Mouse (Mus musculus) bone marrow, adult 2 months (tissue): Measurements from ENCODE around the gene Tmem108. TPM values are rescaled to one million over a fixed set of nuclear protein-coding genes. Genes with fewer than 3 reads are reported as not detected.

Source experiments
- H3K27ac ChIP-seq: fragments of 200-500 bp; 2 replicates; pipeline ENCODE4 v1.5.1; 2012; ENCODE audit warnings: low read depth, mild to moderate bottlenecking, control low read depth, inconsistent platforms, low read length; ENCODE audit not compliant: control insufficient read depth, poor library complexity, insufficient read depth
- H3K4me1 ChIP-seq: fragments of 200-500 bp; 2 replicates; pipeline ENCODE4 v1.6.1; 2011; ENCODE audit warnings: low read length; ENCODE audit not compliant: control insufficient read depth, insufficient read depth
- H3K4me3 ChIP-seq: fragments of 200-500 bp; replicated peaks from 2 replicates; pipeline ENCODE3; 2011; ENCODE audit warnings: mild to moderate bottlenecking, low read depth, low read length, control low read depth; ENCODE audit not compliant: control insufficient read depth
- CTCF ChIP-seq: fragments of 200-500 bp; IDR thresholded peaks from 2 replicates; pipeline ENCODE4 v1.5.1; 2011; ENCODE audit warnings: low read length, control low read depth; ENCODE audit not compliant: control insufficient read depth, insufficient read depth
- POLR2A ChIP-seq: fragments of 200-500 bp; IDR thresholded peaks from 2 replicates; pipeline ENCODE4 v1.6.1; 2011; ENCODE audit warnings: low read depth, mild to moderate bottlenecking, control low read depth, low read length, borderline replicate concordance; ENCODE audit not compliant: control insufficient read depth
- WGBS: fragments of 180-500 bp; shearing (Covaris S2); methylation state at CpG from one replicate; pipeline ENCODE4 v1.1.7; 2018; 5-methylcytosine and 5-hydroxymethylcytosine counted together
- polyA plus RNA-seq: library from polyadenylated mRNA; stranded (reverse); fragments of >200 nt; gene quantifications from 2 replicates; pipeline ENCODE4 v1.2.4, GENCODE M21; 2011; ENCODE audit warnings: low replicate concordance; ENCODE audit not compliant: missing spikeins, insufficient read depth, insufficient read length

Tmem108 gene
- polyA plus RNA-seq, 1 experiment, result 3.3 TPM

DNA sequence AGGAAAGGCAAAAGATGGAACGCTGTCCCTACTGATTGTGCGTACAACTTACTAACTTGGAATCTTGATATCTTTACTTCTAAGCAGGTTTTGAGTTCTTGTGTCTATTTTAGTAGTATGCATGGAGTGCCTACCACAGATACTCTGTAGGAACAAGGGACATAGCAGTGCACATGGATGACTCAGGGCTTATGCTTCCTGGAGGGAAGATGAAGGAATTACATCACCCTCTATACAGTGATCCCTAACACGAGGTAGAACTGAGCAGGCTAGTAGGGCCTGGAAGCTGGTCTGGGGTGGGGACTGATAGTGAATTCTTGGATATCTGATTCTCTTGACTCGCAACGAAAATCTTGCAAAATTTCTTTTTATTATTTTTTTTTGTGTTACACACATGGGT is 185.7 kb downstream of the Tmem108 start:
- no peak overlapping the region for H3K4me3 ChIP-seq
- TF ChIP-seq CTCF (no peak), POLR2A (no peak)
- H3K27ac ChIP-seq, result no peak overlapping the region
- no peaks in the 10 kb centered on the region; the same call in 1 of the 2 replicates for H3K4me1 ChIP-seq
- 83% methylated on average over 5 of the region's 5 CpGs for WGBS

DNA sequence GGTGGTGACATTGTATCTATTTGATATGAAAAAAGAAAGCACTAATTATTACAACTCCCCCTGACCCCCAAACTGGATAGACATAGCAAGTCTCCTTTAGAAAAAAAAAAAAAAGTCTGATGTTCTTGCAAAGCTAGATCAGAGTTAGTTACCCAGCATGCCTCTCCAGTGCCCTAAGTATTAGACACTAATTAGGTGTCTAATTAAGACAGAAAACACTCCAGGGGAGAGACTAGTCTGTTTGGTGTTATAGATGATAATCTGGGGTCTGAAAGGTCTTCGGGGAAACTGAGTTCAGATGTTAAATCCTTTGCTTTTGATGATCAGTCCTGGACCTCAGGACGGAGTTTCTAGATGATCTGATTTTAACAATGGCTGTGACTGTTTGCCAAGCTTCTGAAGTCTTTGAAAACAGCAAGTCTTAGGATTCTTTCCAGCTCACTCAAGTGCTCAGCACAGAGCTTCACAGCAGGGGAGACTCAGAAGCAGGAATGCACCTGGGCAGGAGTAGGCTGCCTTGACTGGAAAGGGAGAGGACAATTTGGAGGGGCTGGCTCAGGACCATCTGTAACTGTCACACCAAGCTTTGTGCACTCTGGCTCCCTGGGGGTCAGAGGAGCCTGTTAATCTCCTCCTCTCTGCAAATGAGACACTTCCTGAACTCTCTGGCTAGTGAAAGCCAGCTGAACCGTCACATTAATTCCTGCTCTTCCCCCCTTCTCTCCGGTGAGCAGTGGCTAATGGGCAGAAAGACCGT is 187.5 kb downstream of the Tmem108 start:
- TF ChIP-seq CTCF, result no peak
- no peak for TF ChIP-seq POLR2A
- Histone ChIP-seq H3K27ac (no peak overlapping the region), H3K4me3 (no peak overlapping the region), H3K4me1 (no peaks in the 10 kb centered on the region; the same call in 1 of the 2 replicates)
- 22% methylated on average over 5 of the region's 5 CpGs for WGBS

DNA sequence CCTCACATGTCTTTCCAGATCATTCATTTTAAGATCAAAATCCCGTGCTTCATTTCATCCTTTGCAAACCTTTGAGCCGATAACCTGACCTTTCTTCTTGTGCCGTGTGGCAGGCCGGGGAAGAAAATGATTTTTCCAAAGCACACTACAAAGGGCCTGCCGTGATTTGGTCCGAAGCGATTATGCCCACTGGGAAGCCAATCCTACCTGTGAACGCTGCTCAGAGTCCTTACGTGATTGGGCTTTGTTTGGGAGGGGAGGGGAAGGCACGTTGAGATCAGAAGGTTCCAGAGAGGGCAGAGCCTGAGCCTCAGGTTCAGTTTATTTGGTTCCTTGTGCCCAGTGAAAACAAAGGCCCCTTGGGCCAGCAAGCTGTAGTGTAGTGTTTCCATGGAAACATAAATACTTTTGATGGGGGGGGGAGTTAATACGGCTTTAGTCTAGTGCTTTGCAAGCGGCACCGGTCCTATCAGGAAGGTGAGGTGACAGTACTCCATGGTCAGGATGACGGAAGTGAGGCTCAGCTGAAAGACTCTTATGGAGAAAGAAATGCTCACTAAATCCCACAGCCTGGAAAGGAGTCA is 191.4 kb downstream of the Tmem108 start:
- no peak for TF ChIP-seq CTCF
- TF ChIP-seq POLR2A, result no peak
- Histone ChIP-seq H3K27ac (no peak overlapping the region), H3K4me3 (no peak overlapping the region), H3K4me1 (no peaks in the 10 kb centered on the region)
- 81% methylated on average over 14 of the region's 14 CpGs for WGBS

DNA sequence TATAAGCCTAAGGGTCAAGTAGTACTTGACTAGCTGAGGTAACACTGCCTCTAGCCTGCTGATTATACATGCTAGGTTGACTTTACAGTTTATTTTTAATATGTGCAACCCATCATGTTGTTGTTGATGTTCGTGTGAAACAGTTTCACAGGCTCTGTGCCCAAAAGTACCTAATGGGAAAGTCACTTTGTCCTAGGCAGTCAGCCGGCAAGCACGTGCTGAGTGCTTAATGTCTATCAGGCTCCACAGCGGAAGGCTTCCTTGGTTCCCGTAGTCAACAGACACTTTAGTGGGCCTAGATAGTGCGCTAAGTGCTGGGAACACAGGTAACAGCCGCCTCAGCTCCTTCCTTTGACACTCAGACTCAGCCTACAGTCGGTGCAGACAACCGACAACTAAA is 192.7 kb downstream of the Tmem108 start:
- WGBS, result 80% methylated on average over 9 of the region's 9 CpGs
- no peak overlapping the region for H3K27ac ChIP-seq
- no peak overlapping the region for H3K4me3 ChIP-seq
- no peak for TF ChIP-seq CTCF
- TF ChIP-seq POLR2A, result no peak
- no peaks in the 10 kb centered on the region for H3K4me1 ChIP-seq

DNA sequence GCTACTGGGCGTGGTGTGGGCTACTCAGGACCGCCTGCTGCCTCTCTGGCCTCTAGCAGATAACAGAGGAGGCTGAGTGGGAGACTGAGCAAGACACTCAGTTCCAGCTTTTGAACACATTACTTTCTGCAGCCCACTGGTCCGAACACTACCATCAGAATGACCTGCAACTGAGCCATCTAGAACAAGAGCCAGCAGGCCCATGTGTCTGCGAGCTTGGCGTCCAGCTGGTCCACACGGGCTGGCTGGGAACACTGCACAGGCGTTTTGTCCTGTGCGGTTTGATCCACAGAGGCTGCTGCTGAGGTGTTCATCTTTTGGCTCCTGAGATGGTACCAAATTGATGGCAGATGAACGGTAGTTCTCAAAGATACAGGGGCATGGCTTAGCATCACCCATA is 196.5 kb downstream of the Tmem108 start:
- H3K27ac ChIP-seq, result no peak overlapping the region
- WGBS, result 82% methylated on average over 9 of the region's 9 CpGs
- TF ChIP-seq CTCF (no peak), POLR2A (no peak)
- no peak overlapping the region for H3K4me3 ChIP-seq
- no peaks in the 10 kb centered on the region for H3K4me1 ChIP-seq

DNA sequence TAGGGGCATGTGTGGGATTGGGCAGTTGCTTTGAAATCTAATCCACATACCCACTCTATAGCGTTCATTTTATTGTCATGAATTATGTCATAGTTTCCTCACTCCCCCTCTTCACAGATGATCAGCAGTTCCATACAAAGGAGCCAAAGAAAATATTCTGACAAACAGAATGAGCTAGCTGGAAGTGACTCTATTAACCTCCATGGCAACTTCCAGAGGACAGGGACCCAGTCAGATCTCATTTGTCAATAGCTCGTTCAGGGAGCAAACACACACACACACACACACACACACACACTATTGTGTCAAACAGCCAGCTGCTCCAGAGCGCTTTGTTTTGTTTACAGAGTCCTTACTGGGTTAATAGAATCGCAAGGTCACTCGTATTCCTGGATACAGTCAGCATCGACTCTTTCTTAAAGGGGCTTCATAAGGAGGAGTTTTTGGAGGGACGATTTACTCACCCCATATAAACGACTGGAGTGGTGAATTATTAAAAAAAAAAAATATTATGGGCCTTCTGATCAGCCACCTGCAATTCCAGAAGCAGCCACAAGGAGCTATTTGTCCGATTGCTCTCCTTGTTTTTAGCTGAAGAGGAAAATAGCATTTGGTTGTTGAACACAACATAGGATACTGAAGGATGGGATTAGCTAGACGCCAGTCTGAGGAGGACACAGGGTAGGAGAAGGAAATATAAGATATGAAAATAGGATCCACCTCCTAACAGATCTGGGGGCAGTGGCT is 197.6 kb downstream of the Tmem108 start:
- Histone ChIP-seq H3K4me1 (no peaks in the 10 kb centered on the region), H3K27ac (no peak overlapping the region), H3K4me3 (no peak overlapping the region)
- 40% methylated on average over 10 of the region's 10 CpGs for WGBS
- TF ChIP-seq CTCF (no peak), POLR2A (no peak)

DNA sequence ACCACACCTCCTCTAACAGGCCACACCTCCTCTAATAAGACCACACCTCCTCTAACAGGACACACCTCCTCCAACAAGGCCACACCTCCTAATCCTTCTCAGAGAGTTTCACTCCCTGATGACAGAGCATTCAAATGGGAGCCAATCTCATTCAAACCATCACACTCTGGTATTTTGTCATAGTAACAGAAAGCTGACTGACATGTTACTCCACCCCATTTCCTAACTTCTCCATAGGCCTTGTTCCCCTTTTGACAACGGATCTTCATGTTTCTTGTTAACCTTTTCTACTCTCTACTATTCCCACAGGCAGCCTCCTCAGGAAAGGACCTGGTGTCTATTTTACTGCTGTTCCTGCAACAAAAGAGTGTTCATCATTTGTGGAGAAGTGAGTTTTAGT is 199.6 kb downstream of the Tmem108 start:
- WGBS, result 42% methylated on average over 1 of the region's 1 CpGs

DNA sequence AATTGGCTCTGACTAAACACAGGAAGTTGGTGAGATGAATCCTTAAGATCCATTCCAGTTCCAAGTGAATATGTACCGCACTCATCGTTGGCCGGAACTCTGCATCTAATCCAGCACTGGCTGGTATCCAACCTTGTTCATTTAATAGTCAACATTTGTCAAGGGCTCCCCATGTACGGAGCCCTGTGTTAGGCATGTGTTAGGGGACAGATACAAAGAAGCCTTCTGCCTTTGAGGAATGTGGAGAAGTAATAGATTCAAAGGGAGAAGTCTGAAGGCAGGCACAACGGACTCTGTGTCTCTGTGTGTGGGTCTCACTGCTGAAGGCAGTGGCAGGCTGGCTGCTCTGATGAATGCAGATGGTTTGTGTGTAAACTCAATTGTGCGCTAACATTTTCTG is 202.9 kb downstream of the Tmem108 start:
- no peak overlapping the region for H3K27ac ChIP-seq
- H3K4me3 ChIP-seq, result no peak overlapping the region
- TF ChIP-seq POLR2A, result no peak
- TF ChIP-seq CTCF, result no peak
- 85% methylated on average over 6 of the region's 6 CpGs for WGBS
- H3K4me1 ChIP-seq, result no peaks in the 10 kb centered on the region

More for the DNA sequence above, 199.6 kb downstream of the Tmem108 start:
- TF ChIP-seq CTCF, result no peak
- TF ChIP-seq POLR2A, result no peak
- Histone ChIP-seq H3K4me1 (no peaks in the 10 kb centered on the region), H3K27ac (no peak overlapping the region), H3K4me3 (no peak overlapping the region)
